Mouse (Mus musculus): ENCODE data around the gene Gm45233.

GRCm38 (mm10) chr7:43442684-43443083 is 1.2 kb upstream of the Gm45233 start:
- TF ChIP-seq CTCF (conservative IDR thresholded peaks at IDR 0.05; ENCODE audit: insufficient read depth, insufficient read length, low read depth, low read length) (no peak), POLR2A (IDR thresholded peaks at IDR 0.05; ENCODE audit: low read depth, low read length) (no peak)

Data from kidney, adult 2 months (tissue).